Mouse (Mus musculus) megakaryocyte, embryonic 14.5 days (primary cell): ENCODE measurements around the gene Cspg4. TPM values are rescaled to one million over a fixed set of nuclear protein-coding genes. Genes with fewer than 3 reads are reported as not detected.
"Not testable (repeated sequence)": the region's sequence is repeated elsewhere in the genome, so short reads cannot be mapped to it uniquely, and the experiment has no call there.

Source experiments
- H3K27me3 ChIP-seq: replicated peaks from 2 replicates; pipeline ENCODE3; 2012; ENCODE audit warnings: inconsistent platforms
- H3K36me3 ChIP-seq: replicated peaks from 2 replicates; pipeline ENCODE3; 2012; ENCODE audit warnings: low read length, inconsistent platforms, mixed read lengths
- H3K4me1 ChIP-seq: 2 replicates; pipeline ENCODE4 v1.6.1; 2012; ENCODE audit warnings: inconsistent platforms
- H3K4me3 ChIP-seq: replicated peaks from 2 replicates; pipeline ENCODE3; 2012; ENCODE audit warnings: moderate library complexity, mild to moderate bottlenecking, inconsistent platforms
- H3K9me3 ChIP-seq: 2 replicates; pipeline ENCODE4 v1.6.1; 2012; ENCODE audit warnings: inconsistent platforms
- FLI1 ChIP-seq: IDR thresholded peaks from 2 replicates; pipeline ENCODE4 v1.6.1; 2012; ENCODE audit warnings: low read length, inconsistent platforms, mixed read lengths
- GATA1 ChIP-seq: IDR thresholded peaks from 3 replicates; pipeline ENCODE4 v1.6.1; 2012; ENCODE audit warnings: mixed read lengths, low read length, inconsistent platforms, borderline replicate concordance
- polyA plus RNA-seq: library from polyadenylated mRNA; stranded (reverse); fragments of >175 nt; gene quantifications from 2 replicates; pipeline ENCODE4 v1.2.3, GENCODE M21; 2012; ENCODE audit warnings: low replicate concordance; ENCODE audit not compliant: insufficient read depth

Gene Cspg4
- polyA plus RNA-seq, 1 experiment: 0.01 TPM

DNA sequence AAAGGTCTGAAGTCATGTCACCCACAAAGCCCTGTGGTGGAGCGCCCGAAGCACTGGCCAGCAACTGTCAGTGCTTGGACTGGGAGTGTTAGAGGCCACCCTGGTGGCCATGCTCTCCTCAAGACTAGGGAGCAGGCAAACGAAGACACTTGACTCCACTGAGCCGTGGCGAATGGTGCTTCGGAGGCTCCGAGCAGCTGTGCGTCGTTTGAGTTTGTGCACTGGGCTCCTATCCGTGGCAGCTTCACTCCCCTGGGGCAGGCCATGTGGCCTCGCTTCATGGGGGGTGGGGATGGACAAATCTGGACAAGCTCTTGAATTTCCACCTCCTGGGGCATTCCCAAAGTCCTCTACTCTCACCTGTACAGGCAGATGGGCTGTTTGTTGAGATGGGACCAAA is 34.6 kb downstream of the Cspg4 start:
- TF ChIP-seq FLI1 (no peak), GATA1 (no peak)
- Histone ChIP-seq H3K36me3 (no peaks in the 10 kb centered on the region), H3K4me3 (no peak overlapping the region), H3K4me1 (peaks cover 7% of the 10 kb centered on the region; the same call in 1 of the 2 replicates), H3K9me3 (no peaks in the 10 kb centered on the region), H3K27me3 (peaks cover 69% of the 10 kb centered on the region)

GRCm38 (mm10) chr9:56900060-56900459 is 35.2 kb downstream of the Cspg4 start:
- H3K27me3 ChIP-seq: peaks cover 65% of the 10 kb centered on the region
- TF ChIP-seq FLI1: no peak
- H3K9me3 ChIP-seq: no peaks in the 10 kb centered on the region
- peaks cover 6% of the 10 kb centered on the region; the same call in 1 of the 2 replicates for H3K4me1 ChIP-seq
- H3K4me3 ChIP-seq: no peak overlapping the region
- H3K36me3 ChIP-seq: no peaks in the 10 kb centered on the region

DNA sequence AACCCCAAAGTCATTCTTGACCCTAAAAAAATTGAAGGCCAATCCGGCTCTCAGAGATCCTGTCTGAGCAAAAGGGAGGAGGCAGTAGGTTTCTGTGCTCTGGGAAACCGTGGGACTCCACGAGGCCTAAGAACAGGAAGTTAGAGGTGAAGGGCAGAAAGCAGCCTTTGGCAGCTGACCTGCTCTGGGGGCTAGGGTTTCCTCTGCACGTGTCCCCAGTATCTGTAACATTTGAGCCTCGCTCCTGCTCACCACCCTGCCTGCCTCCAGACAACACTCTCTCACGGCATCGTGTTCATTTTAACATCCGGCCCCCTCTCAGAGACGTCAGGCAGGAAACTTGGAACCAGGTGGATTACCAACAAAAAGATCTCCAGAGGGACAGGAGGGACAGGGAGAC is 35.7 kb downstream of the Cspg4 start:
- no peaks in the 10 kb centered on the region for H3K9me3 ChIP-seq
- peaks cover 6% of the 10 kb centered on the region; the same call in 1 of the 2 replicates for H3K4me1 ChIP-seq
- H3K27me3 ChIP-seq: peaks cover 65% of the 10 kb centered on the region
- TF ChIP-seq GATA1 (no peak), FLI1 (no peak)
- H3K4me3 ChIP-seq: no peak overlapping the region
- no peaks in the 10 kb centered on the region for H3K36me3 ChIP-seq

DNA sequence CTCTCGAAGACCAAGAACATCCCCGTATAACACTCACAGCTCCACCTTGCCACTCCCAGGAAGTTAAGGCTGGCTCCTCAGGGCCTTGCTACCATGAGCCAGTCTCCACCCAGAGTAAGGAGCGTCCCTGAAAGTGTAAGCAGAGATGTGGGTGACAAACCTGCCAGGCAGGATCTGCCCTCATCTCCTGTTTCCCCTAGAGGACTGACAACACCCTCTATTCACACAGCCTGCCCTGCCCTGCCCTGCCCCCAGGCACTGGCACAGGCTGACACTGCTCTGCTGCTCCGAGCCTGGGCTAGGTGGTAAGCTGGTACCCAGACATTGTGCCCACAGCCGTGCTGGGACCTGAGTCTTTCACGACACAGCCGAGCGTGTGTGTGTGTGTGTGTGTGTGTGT is 36.4 kb downstream of the Cspg4 start:
- Histone ChIP-seq H3K27me3 (peaks cover 64% of the 10 kb centered on the region), H3K36me3 (no peaks in the 10 kb centered on the region), H3K4me3 (no peak overlapping the region), H3K4me1 (peaks cover 6% of the 10 kb centered on the region; the same call in 1 of the 2 replicates), H3K9me3 (no peaks in the 10 kb centered on the region)
- TF ChIP-seq GATA1 (no peak), FLI1 (no peak)

- TF ChIP-seq FLI1 (no peak), GATA1 (no peak)
- peaks cover 11% of the 10 kb centered on the region; the same call in 1 of the 2 replicates for H3K4me1 ChIP-seq
- no peak overlapping the region for H3K4me3 ChIP-seq
- H3K9me3 ChIP-seq: no peaks in the 10 kb centered on the region
- H3K36me3 ChIP-seq: no peaks in the 10 kb centered on the region
- H3K27me3 ChIP-seq: peaks cover 49% of the 10 kb centered on the region
These were observed 38.8 kb downstream of the Cspg4 start for GRCm38 (mm10) chr9:56903662-56904061.

DNA sequence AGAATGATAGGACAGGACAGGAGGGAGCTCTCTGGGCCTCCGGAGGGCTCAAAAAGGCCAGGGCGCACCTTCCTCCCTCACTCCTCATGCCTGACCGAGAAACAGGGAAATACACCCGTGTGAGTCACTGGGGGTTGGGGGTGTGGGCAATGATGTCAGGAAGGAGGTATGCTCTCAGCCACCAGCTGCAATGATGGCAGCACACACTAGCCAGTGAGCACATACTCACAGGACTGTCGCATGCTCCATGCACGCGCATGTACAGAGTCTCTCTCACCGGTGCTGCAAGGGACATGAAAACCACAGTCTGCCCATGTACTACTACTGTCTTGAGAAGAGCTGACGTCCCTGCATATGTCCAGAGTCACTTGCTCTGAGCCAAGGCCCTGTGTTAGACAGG is 42.7 kb downstream of the Cspg4 start:
- Histone ChIP-seq H3K9me3 (no peaks in the 10 kb centered on the region), H3K4me1 (peaks cover 5% of the 10 kb centered on the region; the same call in 1 of the 2 replicates), H3K27me3 (peaks cover 57% of the 10 kb centered on the region), H3K36me3 (no peaks in the 10 kb centered on the region), H3K4me3 (peak overlapping the region; percentile 62)
- TF ChIP-seq FLI1 (no peak), GATA1 (no peak)

DNA sequence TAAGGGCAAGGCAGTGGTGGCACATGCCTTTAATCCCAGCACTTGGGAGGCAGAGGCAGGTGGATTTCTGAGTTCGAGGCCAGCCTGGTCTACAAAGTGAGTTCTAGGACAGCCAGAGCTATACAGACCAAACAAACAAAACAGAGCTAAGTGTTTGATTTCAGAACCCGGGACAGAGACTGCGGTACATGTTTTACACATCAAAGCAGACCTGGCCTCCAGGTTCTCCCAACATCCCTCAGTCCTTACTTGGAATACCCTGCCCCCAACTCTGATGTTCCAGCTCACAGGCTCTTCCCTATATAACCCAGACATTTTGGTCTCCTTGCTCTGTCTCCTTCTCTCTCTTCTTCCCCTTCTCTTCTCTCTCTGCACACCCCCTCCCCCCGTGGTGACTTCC is 45.2 kb downstream of the Cspg4 start:
- H3K9me3 ChIP-seq, H3K4me1 ChIP-seq, H3K4me3 ChIP-seq, H3K36me3 ChIP-seq: not testable (repeated sequence)
- H3K27me3 ChIP-seq: peaks cover 63% of the 10 kb centered on the region

- Histone ChIP-seq H3K4me1 (peaks cover 5% of the 10 kb centered on the region; the same call in 1 of the 2 replicates), H3K36me3 (no peaks in the 10 kb centered on the region), H3K27me3 (peaks cover 62% of the 10 kb centered on the region), H3K9me3 (no peaks in the 10 kb centered on the region), H3K4me3 (no peak overlapping the region)
- TF ChIP-seq FLI1: no peak
- TF ChIP-seq GATA1: no peak
These were observed 46.2 kb downstream of the Cspg4 start for GRCm38 (mm10) chr9:56911017-56911416.

DNA sequence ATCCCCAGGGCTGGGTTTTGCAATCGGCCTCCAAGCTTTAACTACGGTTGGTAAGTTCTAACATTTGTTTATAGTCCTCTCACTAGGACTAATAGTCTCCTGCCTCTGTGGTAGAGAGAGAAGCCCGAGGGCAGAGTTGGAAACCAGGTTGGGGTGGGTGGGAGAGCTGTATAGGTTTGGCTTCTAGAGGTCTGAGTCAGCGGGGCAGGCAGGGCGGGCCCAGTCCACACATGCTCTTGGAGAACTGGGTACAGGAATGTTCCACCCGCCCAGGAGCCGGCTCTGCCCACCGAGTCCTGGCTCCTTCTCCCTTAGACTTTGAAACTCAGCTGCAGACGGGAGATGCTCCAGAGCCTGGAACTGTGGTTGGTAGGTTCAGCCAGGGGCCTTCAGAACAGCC is 49.2 kb downstream of the Cspg4 start:
- H3K36me3 ChIP-seq: peaks cover 7% of the 10 kb centered on the region
- H3K4me3 ChIP-seq: no peak overlapping the region

GRCm38 (mm10) chr9:56915116-56915515 is 50.3 kb downstream of the Cspg4 start:
- no peak for TF ChIP-seq FLI1
- TF ChIP-seq GATA1: no peak

More for the DNA sequence above, 49.2 kb downstream of the Cspg4 start:
- TF ChIP-seq FLI1 (no peak), GATA1 (no peak)
- Histone ChIP-seq H3K9me3 (no peaks in the 10 kb centered on the region), H3K27me3 (peaks cover 65% of the 10 kb centered on the region), H3K4me1 (no peaks in the 10 kb centered on the region)

More at GRCm38 (mm10) chr9:56915116-56915515, 50.3 kb downstream of the Cspg4 start:
- H3K9me3 ChIP-seq: no peaks in the 10 kb centered on the region
- peaks cover 7% of the 10 kb centered on the region for H3K36me3 ChIP-seq
- H3K27me3 ChIP-seq: peaks cover 59% of the 10 kb centered on the region
- no peak overlapping the region for H3K4me3 ChIP-seq
- no peaks in the 10 kb centered on the region for H3K4me1 ChIP-seq
